Mouse (Mus musculus) midbrain, embryonic 16.5 days (tissue): ENCODE measurements at regions not wholly inside any gene's neighbourhood (a gene's known extent, or its start where the extent isn't known, plus 50 kb on each side); places are given as distances from the start of the nearest gene placed in this dataset.

Experiments
- ATAC-seq: fragments of 200-750 bp; cut with Nextera tagmentation; 2 replicates; pipeline ENCODE4 v1.8.0; 2017; ENCODE audit warnings: moderate TSS enrichment
- H3K27ac ChIP-seq: fragments of 300-500 bp; sonication (generic); 2 replicates; pipeline ENCODE4 v1.5.1; 2014; ENCODE audit warnings: mild to moderate bottlenecking, low read length, mixed read lengths
- H3K27me3 ChIP-seq: fragments of 300-500 bp; sonication (generic); 2 replicates; pipeline ENCODE4 v1.6.1; 2014; ENCODE audit warnings: low read depth, low read length, mixed read lengths; ENCODE audit not compliant: control insufficient read depth, insufficient read depth
- H3K36me3 ChIP-seq: fragments of 300-500 bp; sonication (generic); 2 replicates; pipeline ENCODE4 v1.6.1; 2014; ENCODE audit warnings: mild to moderate bottlenecking, low read length, moderate library complexity, mixed read lengths; ENCODE audit not compliant: control insufficient read depth, insufficient read depth
- H3K4me1 ChIP-seq: fragments of 300-500 bp; sonication (generic); 2 replicates; pipeline ENCODE4 v1.6.1; 2014; ENCODE audit warnings: mild to moderate bottlenecking, low read length, mixed read lengths; ENCODE audit not compliant: control insufficient read depth, insufficient read depth
- H3K4me2 ChIP-seq: fragments of 300-500 bp; sonication (generic); 2 replicates; pipeline ENCODE4 v1.6.1; 2014; ENCODE audit warnings: mild to moderate bottlenecking, low read length, mixed read lengths
- H3K4me3 ChIP-seq: fragments of 300-500 bp; sonication (generic); 2 replicates; pipeline ENCODE4 v1.5.1; 2014; ENCODE audit warnings: low read depth, mild to moderate bottlenecking, low read length, moderate library complexity, mixed read lengths
- H3K9ac ChIP-seq: fragments of 300-500 bp; sonication (generic); 2 replicates; pipeline ENCODE4 v1.6.1; 2014; ENCODE audit warnings: low read depth, low read length, mixed read lengths
- H3K9me3 ChIP-seq: fragments of 300-500 bp; sonication (generic); replicated peaks from 2 replicates; pipeline ENCODE4 v1.6.1; 2014; ENCODE audit warnings: mild to moderate bottlenecking, low read length, mixed read lengths; ENCODE audit not compliant: control insufficient read depth, poor library complexity, severe bottlenecking
- WGBS: fragments of 180-500 bp; shearing (Covaris S2); extraction: QIAGEN DNeasy Blood & Tissue Kit; methylation state at CpG from one replicate; pipeline ENCODE4 v1.1.7; 2014; 5-methylcytosine and 5-hydroxymethylcytosine counted together

DNA sequence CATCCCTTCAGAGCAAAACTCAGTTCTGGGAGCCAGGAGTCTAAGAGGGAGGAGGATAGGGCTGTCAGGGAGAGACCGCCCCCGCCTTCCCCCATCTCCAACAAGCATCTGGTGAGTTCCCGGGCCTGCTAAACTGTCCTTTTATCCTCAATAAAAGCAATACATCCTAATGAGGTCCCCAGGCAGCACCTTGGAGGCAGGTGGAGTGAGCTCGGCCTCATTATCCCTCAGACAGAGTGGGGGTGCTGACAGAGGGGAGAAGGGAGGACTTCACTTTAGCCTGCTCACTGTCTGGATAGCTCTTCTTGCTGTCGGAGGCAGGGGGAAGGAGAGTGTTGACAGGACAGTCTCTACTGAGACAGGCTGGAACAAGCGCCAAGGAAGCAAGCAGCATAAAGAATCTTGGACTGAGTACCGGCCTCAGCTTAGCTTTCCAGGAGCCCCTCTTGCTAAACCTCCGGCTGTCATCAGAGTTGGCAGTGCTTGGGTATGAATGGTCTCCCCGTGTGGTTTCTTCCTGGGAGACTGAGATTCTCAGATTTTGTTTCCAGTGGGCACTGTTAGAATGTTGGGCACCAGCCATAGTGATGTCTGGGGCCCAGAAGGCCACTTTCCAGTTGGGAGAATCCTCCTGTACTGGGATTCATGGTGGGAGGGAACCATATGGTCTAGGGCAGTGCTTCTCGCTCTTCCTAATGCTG, 537.3 kb downstream of the Tbc1d22a start:
- no peak overlapping the region for H3K4me3 ChIP-seq
- no peak overlapping the region for H3K9ac ChIP-seq
- H3K9me3 ChIP-seq: no peaks in the 10 kb centered on the region
- H3K27ac ChIP-seq: no peak overlapping the region
- H3K36me3 ChIP-seq: no peaks in the 10 kb centered on the region
- ATAC-seq: peak; percentile 72
- no peaks in the 10 kb centered on the region for H3K27me3 ChIP-seq
- H3K4me1 ChIP-seq: peaks cover 5% of the 10 kb centered on the region; the same call in 1 of the 2 replicates
- WGBS: 58% methylated on average over 10 of the region's 10 CpGs
- no peak overlapping the region for H3K4me2 ChIP-seq

DNA sequence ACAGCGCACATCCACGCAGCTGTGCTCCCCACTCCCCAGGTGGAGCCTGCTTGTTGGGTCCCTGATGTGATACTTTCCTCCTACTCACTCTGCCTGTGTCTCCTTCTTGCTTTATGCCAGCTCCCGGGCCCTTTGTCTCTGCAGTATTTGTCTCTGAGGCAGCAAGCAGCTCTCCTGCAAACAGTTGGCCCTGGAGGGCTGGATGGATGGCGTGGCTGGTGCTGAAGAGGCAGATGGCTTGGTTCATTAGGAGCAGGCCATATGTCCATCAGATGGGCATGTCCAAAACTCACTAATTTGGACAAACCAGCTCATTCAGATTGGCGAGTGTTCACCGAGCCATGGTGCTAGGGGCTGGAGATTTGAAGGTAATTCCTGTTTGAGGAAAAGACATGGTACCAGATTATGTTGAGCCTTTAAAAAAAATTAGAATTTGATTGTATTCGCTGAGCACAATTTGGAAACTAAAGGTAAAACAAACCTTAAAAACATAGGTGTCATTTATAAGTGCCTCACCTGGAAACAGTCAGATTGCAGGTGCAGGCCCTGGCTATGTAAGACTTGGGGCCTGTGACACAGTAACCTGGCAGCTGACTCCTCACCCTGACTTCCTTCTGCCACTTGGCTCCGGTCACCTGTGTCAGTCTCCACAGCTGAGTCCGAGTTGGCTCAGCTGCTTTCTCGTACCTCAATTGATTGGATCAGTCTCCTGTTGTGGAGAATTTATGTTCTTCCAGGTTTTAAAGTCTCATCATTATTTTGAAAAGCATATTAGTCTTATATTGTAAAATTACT, 549.5 kb downstream of the Tbc1d22a start:
- Histone ChIP-seq H3K9me3 (0 out of 2 replicates have a peak, but pooled peaks cover 2% of the 10 kb centered on the region), H3K27ac (no peak overlapping the region), H3K9ac (no peak overlapping the region), H3K4me1 (no peaks in the 10 kb centered on the region), H3K4me3 (no peak overlapping the region), H3K4me2 (no peak overlapping the region), H3K27me3 (no peaks in the 10 kb centered on the region), H3K36me3 (no peaks in the 10 kb centered on the region)
- 90% methylated on average over 10 of the region's 10 CpGs for WGBS
- ATAC-seq: no peak

DNA sequence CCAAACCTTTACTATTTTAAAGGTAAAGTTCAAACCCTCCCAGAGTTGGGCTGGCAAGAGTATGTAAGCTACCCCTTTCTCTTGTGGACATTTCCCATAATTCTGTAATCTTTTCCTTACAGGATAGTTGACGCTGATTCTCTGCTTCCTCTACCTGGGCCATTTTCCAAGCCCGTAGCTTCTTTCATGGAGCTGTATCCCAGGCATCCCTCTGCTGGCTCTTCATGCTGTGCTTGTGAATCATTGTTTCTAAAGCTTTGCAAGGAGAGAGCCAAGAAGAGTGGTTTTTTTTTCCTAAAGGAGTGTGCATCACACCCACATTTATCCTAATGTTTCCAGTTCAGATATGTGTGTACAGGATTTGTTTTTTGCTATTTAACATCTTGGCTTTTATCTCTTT, 553.4 kb downstream of the Tbc1d22a start:
- Histone ChIP-seq H3K36me3 (no peaks in the 10 kb centered on the region), H3K27me3 (no peaks in the 10 kb centered on the region), H3K9ac (no peak overlapping the region), H3K27ac (no peak overlapping the region), H3K4me1 (no peaks in the 10 kb centered on the region), H3K9me3 (0 out of 2 replicates have a peak, but pooled peaks cover 2% of the 10 kb centered on the region), H3K4me2 (no peak overlapping the region), H3K4me3 (no peak overlapping the region)
- ATAC-seq: no peak
- 91% methylated on average over 2 of the region's 2 CpGs for WGBS

DNA sequence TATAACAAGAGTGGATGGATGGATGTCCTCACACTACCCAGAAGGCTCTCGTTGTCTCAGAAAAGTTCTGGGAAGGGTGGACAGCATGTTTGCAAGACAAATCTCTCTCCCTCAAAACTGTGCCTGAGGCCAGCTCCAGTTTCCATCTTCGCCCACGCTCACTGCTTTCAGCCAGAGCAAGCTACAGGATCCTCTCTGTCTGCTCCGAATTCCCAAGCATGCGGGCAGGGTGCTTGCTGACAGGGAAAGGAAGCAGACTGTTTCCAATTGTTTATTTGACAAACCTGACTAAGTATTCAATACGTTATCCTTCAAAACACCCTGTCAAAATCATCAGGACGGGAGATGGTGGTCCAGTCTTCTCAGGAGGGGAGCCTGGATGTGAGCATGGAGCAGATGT, 558.8 kb downstream of the Tbc1d22a start:
- Histone ChIP-seq H3K27me3 (no peaks in the 10 kb centered on the region), H3K4me1 (no peaks in the 10 kb centered on the region), H3K36me3 (no peaks in the 10 kb centered on the region), H3K4me2 (no peak overlapping the region), H3K4me3 (no peak overlapping the region), H3K9me3 (no peaks in the 10 kb centered on the region), H3K27ac (no peak overlapping the region), H3K9ac (no peak overlapping the region)
- no peak for ATAC-seq
- 85% methylated on average over 7 of the region's 7 CpGs for WGBS

DNA sequence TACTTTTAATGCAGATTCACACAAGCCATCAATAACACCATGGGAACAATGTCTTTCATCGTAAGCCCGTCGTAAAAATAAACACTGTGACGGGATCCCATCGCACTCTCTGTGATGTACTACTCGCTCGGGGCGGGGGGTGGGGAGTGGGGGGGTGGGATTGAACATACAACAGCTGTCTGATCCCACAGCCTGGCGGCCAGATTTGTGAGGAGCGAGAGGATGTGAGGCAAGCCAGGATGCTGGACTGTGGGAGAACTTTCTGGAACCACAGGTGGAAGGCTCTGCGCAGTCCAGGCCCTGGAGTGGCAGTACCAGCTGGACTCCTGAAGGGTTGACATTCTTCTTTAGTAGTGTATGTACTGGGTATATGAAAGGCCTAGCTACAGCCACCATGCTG, 563.7 kb downstream of the Tbc1d22a start:
- WGBS: 84% methylated on average over 11 of the region's 11 CpGs

DNA sequence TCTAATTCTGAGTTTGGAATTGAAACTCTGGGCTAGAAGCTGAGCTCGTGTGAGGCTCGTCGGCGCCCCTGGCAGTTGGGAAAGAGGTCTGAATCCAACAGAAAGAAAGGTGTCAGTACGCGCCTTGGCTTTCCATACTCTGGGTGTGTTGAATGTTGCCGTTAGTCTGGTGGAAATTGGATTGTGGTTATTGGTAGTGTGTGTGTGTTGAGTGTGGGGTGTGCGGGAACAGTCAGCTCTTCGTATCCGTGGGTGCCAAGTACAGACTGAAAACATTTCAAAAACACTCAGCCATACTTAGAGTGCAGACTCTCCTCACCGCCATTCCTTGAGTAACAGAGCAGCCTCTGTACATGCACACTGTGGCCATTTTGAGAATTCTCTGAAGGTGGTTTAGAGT, 566.9 kb downstream of the Tbc1d22a start:
- Histone ChIP-seq H3K9me3 (no peaks in the 10 kb centered on the region), H3K9ac (no peak overlapping the region), H3K4me3 (no peak overlapping the region), H3K36me3 (no peaks in the 10 kb centered on the region), H3K27ac (no peak overlapping the region), H3K27me3 (no peaks in the 10 kb centered on the region), H3K4me1 (no peaks in the 10 kb centered on the region), H3K4me2 (no peak overlapping the region)
- 93% methylated on average over 11 of the region's 11 CpGs for WGBS
- no peak for ATAC-seq

More for the DNA sequence above, 563.7 kb downstream of the Tbc1d22a start:
- Histone ChIP-seq H3K4me1 (no peaks in the 10 kb centered on the region), H3K27me3 (no peaks in the 10 kb centered on the region), H3K27ac (no peak overlapping the region), H3K4me2 (no peak overlapping the region), H3K4me3 (no peak overlapping the region), H3K36me3 (no peaks in the 10 kb centered on the region), H3K9ac (no peak overlapping the region), H3K9me3 (no peaks in the 10 kb centered on the region)
- ATAC-seq: no peak

DNA sequence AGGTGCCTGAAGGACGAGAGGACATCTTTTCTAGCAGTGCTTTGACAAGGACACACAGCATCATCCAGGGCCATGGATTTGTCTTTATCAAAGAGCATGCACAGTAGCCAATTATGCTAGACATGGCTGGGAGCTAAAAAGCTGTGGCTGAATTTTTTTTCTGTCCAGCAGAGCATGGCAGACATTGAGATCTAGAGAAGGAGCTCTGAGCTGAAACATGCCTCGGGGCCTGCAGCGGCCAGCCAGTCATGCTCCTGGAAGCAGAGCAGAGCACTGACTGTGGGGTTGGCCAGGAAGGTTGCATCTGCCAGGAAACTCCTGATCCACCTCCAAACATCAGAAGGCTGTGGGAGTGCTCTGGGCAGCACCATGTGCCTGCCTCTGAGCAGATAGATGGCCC, 580.5 kb downstream of the Tbc1d22a start:
- no peak for ATAC-seq
- 0 out of 2 replicates have a peak, but pooled peaks cover 2% of the 10 kb centered on the region for H3K4me1 ChIP-seq
- no peaks in the 10 kb centered on the region for H3K27me3 ChIP-seq
- H3K4me2 ChIP-seq: no peak overlapping the region
- 59% methylated on average over 3 of the region's 3 CpGs for WGBS
- H3K36me3 ChIP-seq: no peaks in the 10 kb centered on the region
- H3K4me3 ChIP-seq: no peak overlapping the region
- H3K27ac ChIP-seq: peak overlapping the region; percentile 17; the same call in 1 of the 2 replicates
- H3K9ac ChIP-seq: no peak overlapping the region
- H3K9me3 ChIP-seq: no peaks in the 10 kb centered on the region

DNA sequence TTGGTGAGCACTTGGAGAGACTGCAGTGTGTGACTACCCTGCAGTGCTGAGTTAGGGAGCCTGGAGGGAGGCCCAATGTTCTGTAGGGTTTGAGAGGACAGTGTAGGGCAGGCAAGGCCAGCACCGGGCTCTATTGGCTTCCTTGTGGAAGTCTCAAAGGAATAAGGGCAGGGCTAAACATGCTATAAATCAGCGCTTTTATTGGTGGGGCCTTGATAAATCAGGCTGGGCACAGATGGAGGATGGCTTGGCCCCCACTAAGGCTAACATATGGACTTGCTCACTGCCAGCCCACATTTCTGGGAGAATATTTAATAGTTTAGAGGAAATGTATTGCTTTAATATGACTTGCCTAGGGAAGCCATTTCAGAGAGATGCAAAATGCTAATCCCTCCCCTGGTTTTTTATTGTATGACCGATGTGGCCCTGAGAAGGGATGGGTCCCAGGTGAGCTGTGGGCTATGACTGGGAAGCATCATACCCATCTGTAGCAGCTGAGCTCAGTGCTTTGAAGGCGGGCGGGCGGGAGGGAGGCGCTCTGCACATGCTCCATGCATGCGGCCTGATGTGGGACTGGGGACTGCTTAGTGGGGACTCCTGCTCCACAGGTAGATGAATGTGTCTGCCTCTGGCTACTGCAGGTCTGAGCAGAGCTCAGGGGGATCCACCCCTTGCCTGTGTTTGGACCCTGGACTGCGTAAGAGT, 584.4 kb downstream of the Tbc1d22a start:
- H3K36me3 ChIP-seq: no peaks in the 10 kb centered on the region
- no peaks in the 10 kb centered on the region for H3K9me3 ChIP-seq
- H3K27me3 ChIP-seq: no peaks in the 10 kb centered on the region
- 94% methylated on average over 9 of the region's 9 CpGs for WGBS
- no peak overlapping the region for H3K4me2 ChIP-seq
- H3K9ac ChIP-seq: no peak overlapping the region
- H3K27ac ChIP-seq: no peak overlapping the region
- H3K4me3 ChIP-seq: no peak overlapping the region
- H3K4me1 ChIP-seq: 0 out of 2 replicates have a peak, but pooled peaks cover 2% of the 10 kb centered on the region
- no peak for ATAC-seq
